Mouse (Mus musculus): ENCODE results near the gene Sgo1.

GRCm38 (mm10) chr17:53655959-53656358, 33.2 kb downstream of the Sgo1 start:
- TF ChIP-seq CTCF (IDR thresholded peaks at IDR 0.05; ENCODE audit: borderline replicate concordance, insufficient read depth, low read depth, low read length) (no peak), POLR2A (IDR thresholded peaks at IDR 0.05; ENCODE audit: borderline replicate concordance, insufficient read depth, low read length) (no peak)

All from cerebellum, adult 2 months (tissue).